Mouse (Mus musculus) bone marrow macrophage, adult 2 months (primary cell): Measurements from ENCODE around the gene Tubgcp5.

Experiments
- CTCF ChIP-seq: IDR thresholded peaks from 2 replicates; pipeline ENCODE4 v1.5.1; 2012; ENCODE audit warnings: low read depth, mild to moderate bottlenecking, low read length, moderate library complexity
- POLR2A ChIP-seq: IDR thresholded peaks from 2 replicates; pipeline ENCODE4 v1.6.1; 2012; ENCODE audit warnings: mild to moderate bottlenecking, low read depth, low read length, borderline replicate concordance

DNA sequence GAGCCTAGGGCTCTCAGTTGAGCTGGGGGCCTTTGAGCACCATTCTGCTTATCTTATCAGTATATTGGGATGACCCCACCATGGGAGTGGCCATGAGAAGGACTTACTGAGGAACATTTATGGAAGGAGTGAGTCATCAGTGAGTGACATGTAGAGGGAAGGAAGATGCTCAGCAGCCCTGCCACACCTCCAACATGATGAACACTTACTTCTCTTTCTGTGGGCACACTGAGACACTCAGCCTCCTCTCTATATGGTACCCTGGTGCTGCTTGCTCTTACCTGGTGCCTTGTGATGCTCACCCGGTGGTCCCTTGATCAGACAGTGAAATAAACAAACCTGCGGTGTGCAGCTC, 65.5 kb downstream of the Tubgcp5 start:
- TF ChIP-seq POLR2A (no peak), CTCF (no peak)
